Mouse (Mus musculus) stomach, postnatal 0 days (tissue): ENCODE data around the gene Fbln1. TPM values are rescaled to one million over a fixed set of nuclear protein-coding genes. Genes with fewer than 3 reads are reported as not detected.
A peak's percentile ranks its signal among the peaks of the same experiment; 100 is the strongest.
"Not testable (repeated sequence)": the region's sequence is repeated elsewhere in the genome, so short reads cannot be mapped to it uniquely, and the experiment has no call there.

Source experiments
- ATAC-seq: fragments of 200-750 bp; cut with Nextera tagmentation; 2 replicates; pipeline ENCODE4 v1.8.0; 2017; ENCODE audit not compliant: low FRiP score, low TSS enrichment
- DNase-seq: peaks from one replicate; pipeline ENCODE4 v3.0.0-alpha.2; 2016; ENCODE audit warnings: low spot score
- H3K27ac ChIP-seq: fragments of 300-500 bp; sonication (generic); replicated peaks from 2 replicates; pipeline ENCODE4 v1.5.1; 2014; ENCODE audit warnings: mild to moderate bottlenecking, control low read depth
- H3K27me3 ChIP-seq: fragments of 300-500 bp; sonication (generic); 2 replicates; pipeline ENCODE4 v1.6.1; 2014; ENCODE audit warnings: low read length; ENCODE audit not compliant: control insufficient read depth, insufficient read depth
- H3K36me3 ChIP-seq: fragments of 300-500 bp; sonication (generic); 2 replicates; pipeline ENCODE4 v1.6.1; 2014; ENCODE audit warnings: low read length, mixed read lengths; ENCODE audit not compliant: control insufficient read depth, insufficient read depth
- H3K4me1 ChIP-seq: fragments of 300-500 bp; sonication (generic); replicated peaks from 2 replicates; pipeline ENCODE4 v1.6.1; 2014; ENCODE audit warnings: antibody characterized with exemption; ENCODE audit not compliant: control insufficient read depth, insufficient read depth
- H3K4me2 ChIP-seq: fragments of 300-500 bp; sonication (generic); replicated peaks from 2 replicates; pipeline ENCODE4 v1.6.1; 2014; ENCODE audit warnings: low read depth, mild to moderate bottlenecking, control low read depth, moderate library complexity
- H3K4me3 ChIP-seq: fragments of 300-500 bp; sonication (generic); 2 replicates; pipeline ENCODE4 v1.5.1; 2014; ENCODE audit warnings: low read depth, low read length, control low read depth
- H3K9ac ChIP-seq: fragments of 300-500 bp; sonication (generic); 2 replicates; pipeline ENCODE4 v1.6.1; 2014; ENCODE audit warnings: mild to moderate bottlenecking, low read length, control low read depth, mixed read lengths
- H3K9me3 ChIP-seq: fragments of 300-500 bp; sonication (generic); 2 replicates; pipeline ENCODE4 v1.6.1; 2016; ENCODE audit warnings: low read length; ENCODE audit not compliant: control insufficient read depth
- CTCF ChIP-seq: IDR thresholded peaks from 2 replicates; pipeline ENCODE4 v1.5.1; 2016; ENCODE audit warnings: antibody characterized with exemption, low read depth, mild to moderate bottlenecking, moderate library complexity
- EP300 ChIP-seq: optimal IDR thresholded peaks from 2 replicates; pipeline ENCODE3; 2016; ENCODE audit warnings: antibody characterized with exemption
- WGBS: fragments of 180-500 bp; shearing (Covaris S2); extraction: QIAGEN DNeasy Blood & Tissue Kit; methylation state at CpG from one replicate; pipeline ENCODE4 v1.1.7; 2014; 5-methylcytosine and 5-hydroxymethylcytosine counted together
- polyA plus RNA-seq: library from polyadenylated mRNA; unstranded; fragments of >200 nt; fragmentation: Nextera tagmentation; extraction: Ambion mirVana; gene quantifications from 2 replicates; pipeline ENCODE4 v1.2.1, GENCODE M21; 2015

Gene Fbln1
- polyA plus RNA-seq, 1 experiment from 2014 or later: 112 TPM

- Histone ChIP-seq H3K27me3 (no peaks in the 10 kb centered on the region), H3K4me2 (no peak overlapping the region), H3K36me3 (no peaks in the 10 kb centered on the region), H3K4me1 (no peaks in the 10 kb centered on the region), H3K4me3 (no peak overlapping the region), H3K9me3 (no peaks in the 10 kb centered on the region), H3K9ac (no peak overlapping the region), H3K27ac (no peak overlapping the region)
- ATAC-seq (no peak), DNase-seq (no peak)
- WGBS: 32% methylated on average over 14 of the region's 14 CpGs
- TF ChIP-seq CTCF (no peak), EP300 (no peak)
Observed at GRCm38 (mm10) chr15:85316342-85317140, 110.8 kb downstream of the Fbln1 start.

DNA sequence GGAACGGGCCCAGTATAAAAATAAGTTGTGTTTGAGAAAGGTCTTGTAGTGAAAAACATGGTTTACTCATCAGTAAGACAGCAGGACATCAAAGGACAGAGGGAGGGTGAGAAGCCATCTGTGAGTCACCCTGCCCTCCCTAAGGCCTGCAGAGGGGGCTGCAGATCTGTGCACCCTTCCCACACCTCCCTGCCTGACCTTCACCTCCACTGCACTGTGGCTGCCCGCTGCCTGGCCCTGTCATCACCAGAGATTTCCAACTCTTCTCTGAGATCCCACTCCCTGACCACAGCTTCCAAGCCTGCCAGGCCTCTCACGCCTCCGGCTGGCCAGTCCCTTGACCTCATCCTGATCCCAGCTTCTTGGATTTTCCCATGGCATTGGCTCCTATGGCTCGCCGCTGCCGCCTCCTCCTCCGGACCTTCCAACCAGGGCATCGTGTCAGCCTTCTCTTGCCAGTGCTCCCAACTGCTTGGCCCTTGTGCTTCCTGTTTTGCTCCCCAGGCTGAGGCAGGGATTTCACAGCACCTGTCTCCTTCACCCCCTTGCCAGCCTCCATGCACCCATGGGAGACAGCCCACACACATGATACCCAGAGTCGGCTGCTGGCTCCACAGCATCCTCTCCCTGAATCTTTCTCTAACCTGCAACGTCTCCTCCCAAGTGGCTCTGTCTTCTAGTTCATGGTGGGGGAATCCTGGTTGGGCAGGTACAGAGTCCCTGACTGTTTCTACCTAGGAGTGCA, 114.3 kb downstream of the Fbln1 start:
- TF ChIP-seq EP300 (no peak), CTCF (no peak)
- Histone ChIP-seq H3K36me3 (no peaks in the 10 kb centered on the region), H3K9ac (no peak overlapping the region), H3K27ac (no peak overlapping the region), H3K4me1 (no peaks in the 10 kb centered on the region), H3K27me3 (no peaks in the 10 kb centered on the region), H3K9me3 (no peaks in the 10 kb centered on the region), H3K4me3 (no peak overlapping the region), H3K4me2 (no peak overlapping the region)
- 79% methylated on average over 11 of the region's 11 CpGs for WGBS
- DNase-seq: no peak
- no peak for ATAC-seq

GRCm38 (mm10) chr15:85323214-85323613, 117.5 kb downstream of the Fbln1 start:
- DNase-seq (no peak), ATAC-seq (no peak)
- 91% methylated on average over 4 of the region's 4 CpGs for WGBS
- Histone ChIP-seq H3K4me2 (no peak overlapping the region), H3K9ac (no peak overlapping the region), H3K4me1 (no peaks in the 10 kb centered on the region), H3K27me3 (no peaks in the 10 kb centered on the region; the same call in 1 of the 2 replicates), H3K9me3 (no peaks in the 10 kb centered on the region), H3K36me3 (no peaks in the 10 kb centered on the region), H3K27ac (no peak overlapping the region), H3K4me3 (no peak overlapping the region)
- TF ChIP-seq EP300: no peak
- TF ChIP-seq CTCF: no peak

DNA sequence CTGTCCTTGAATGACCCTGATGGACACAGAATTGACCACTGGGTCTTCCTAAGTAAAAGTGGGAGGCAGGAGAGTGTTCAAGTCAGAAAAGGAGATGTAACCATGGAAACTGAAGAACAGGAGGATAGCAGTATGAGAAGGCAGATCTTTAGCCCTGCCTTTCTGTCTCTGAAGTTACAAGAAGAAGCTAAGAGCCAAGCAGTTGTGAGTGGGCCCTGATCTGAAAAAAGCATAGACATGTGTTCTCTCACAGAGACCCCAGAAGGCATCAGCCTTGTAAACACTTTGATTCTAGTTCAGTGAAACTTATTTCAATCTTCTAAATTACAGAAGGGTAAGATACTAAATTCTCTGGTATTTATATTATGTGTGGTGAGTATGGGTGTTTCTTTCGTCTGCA, 118.7 kb downstream of the Fbln1 start:
- Histone ChIP-seq H3K36me3 (no peaks in the 10 kb centered on the region), H3K9ac (no peak overlapping the region), H3K27me3 (no peaks in the 10 kb centered on the region; the same call in 1 of the 2 replicates), H3K4me1 (no peaks in the 10 kb centered on the region), H3K4me3 (no peak overlapping the region), H3K27ac (no peak overlapping the region), H3K4me2 (no peak overlapping the region), H3K9me3 (no peaks in the 10 kb centered on the region)
- TF ChIP-seq CTCF: no peak
- no peak for TF ChIP-seq EP300
- no peak for ATAC-seq
- WGBS: 87% methylated on average over 1 of the region's 1 CpGs
- no peak for DNase-seq

DNA sequence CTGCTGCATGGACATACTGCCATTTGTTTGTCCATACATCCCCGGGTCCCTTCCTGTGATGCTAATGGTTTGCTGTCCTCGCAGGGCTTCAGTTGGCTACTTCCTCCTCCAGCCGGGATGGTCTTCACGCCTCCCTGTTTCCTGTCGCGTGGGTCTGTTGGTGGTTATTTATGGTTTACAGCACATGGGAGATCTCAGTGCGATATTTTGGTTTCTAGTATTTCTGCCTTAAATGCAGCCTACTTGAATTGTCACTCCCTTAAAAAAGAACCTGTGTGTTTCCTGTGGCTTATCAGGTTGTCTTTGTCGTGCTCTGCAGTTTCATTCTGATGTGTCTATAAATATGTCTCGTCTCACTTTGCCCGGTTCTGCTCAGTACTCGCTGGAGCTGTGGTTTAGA, 122.1 kb downstream of the Fbln1 start:
- no peak overlapping the region for H3K4me3 ChIP-seq
- H3K4me1 ChIP-seq: no peaks in the 10 kb centered on the region
- 40% methylated on average over 11 of the region's 11 CpGs for WGBS
- H3K27ac ChIP-seq: no peak overlapping the region
- TF ChIP-seq EP300 (no peak), CTCF (no peak)
- ATAC-seq (no peak), DNase-seq (no peak)
- H3K4me2 ChIP-seq: no peak overlapping the region
- no peak overlapping the region for H3K9ac ChIP-seq
- H3K9me3 ChIP-seq: no peaks in the 10 kb centered on the region
- H3K36me3 ChIP-seq: no peaks in the 10 kb centered on the region
- no peaks in the 10 kb centered on the region; the same call in 1 of the 2 replicates for H3K27me3 ChIP-seq

DNA sequence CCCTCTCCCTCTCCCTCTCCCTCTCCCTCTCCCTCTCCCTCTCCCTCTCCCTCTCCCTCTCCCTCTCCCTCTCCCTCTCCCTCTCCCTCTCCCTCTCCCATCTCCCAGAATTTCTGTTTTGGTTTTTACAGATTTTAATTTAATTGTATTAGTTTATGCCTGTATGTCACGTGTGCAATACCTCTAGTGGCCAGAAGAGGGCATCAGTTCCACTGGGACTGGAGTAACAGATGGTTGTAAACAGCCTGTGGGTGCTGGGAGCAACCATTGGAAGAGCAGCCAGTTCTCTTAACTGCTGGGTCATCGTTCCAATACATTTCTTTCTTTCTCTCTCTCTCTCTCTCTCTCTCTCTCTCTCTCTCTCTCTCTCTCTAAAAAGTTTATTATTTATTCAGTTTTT, 122.7 kb downstream of the Fbln1 start:
- not testable (repeated sequence) for H3K36me3 ChIP-seq, ATAC-seq, H3K27ac ChIP-seq, H3K4me1 ChIP-seq, H3K4me2 ChIP-seq, H3K4me3 ChIP-seq, H3K9ac ChIP-seq, DNase-seq, H3K9me3 ChIP-seq, H3K27me3 ChIP-seq
- 90% methylated on average over 2 of the region's 2 CpGs for WGBS
- peak; percentile 58 for TF ChIP-seq CTCF
